Mouse (Mus musculus): Measurements from ENCODE around the gene Nhlh2. TPM values are rescaled to one million over a fixed set of nuclear protein-coding genes. Genes with fewer than 3 reads are reported as not detected.

The Nhlh2 gene
- polyA plus RNA-seq, 1 experiment from 2014 or later = not detected

- H3K4me3 ChIP-seq (ENCODE audit: low read depth, low read length) = no peak overlapping the region
- DNase-seq (no peak), ATAC-seq (no peak)
- H3K36me3 ChIP-seq (replicated peaks; ENCODE audit: insufficient read depth, low read length) = no peaks in the 10 kb centered on the region
- H3K27ac ChIP-seq (ENCODE audit: low read depth) = no peak overlapping the region
- H3K9me3 ChIP-seq (ENCODE audit: low read length) = no peaks in the 10 kb centered on the region
- H3K27me3 ChIP-seq (ENCODE audit: insufficient read depth, low read length) = no peaks in the 10 kb centered on the region
- no peak overlapping the region for H3K4me2 ChIP-seq (ENCODE audit: low read depth, low read length)
- no peak for TF ChIP-seq CTCF (IDR thresholded peaks at IDR 0.05; ENCODE audit: low read depth)
- TF ChIP-seq EP300 (IDR thresholded peaks at IDR 0.05; ENCODE audit: low read depth) = no peak
- H3K9ac ChIP-seq (replicated peaks) = no peak overlapping the region
- H3K4me1 ChIP-seq (ENCODE audit: insufficient read depth) = no peaks in the 10 kb centered on the region
- 63% methylated on average over 6 of the region's 6 CpGs for WGBS (ENCODE audit: insufficient replicate concordance)
Measured at GRCm38 (mm10) chr3:102064566-102064965, 54.7 kb downstream of the Nhlh2 start.

Other genes with a start within 250 kb of the Nhlh2 start
- gene Mab21l3, start 161.1 kb upstream of the Nhlh2 start, polyA plus RNA-seq (2015; fragmentation: Nextera tagmentation; extraction: Ambion mirVana) = not detected in 2 replicates
- gene Slc22a15, start 85.6 kb upstream of the Nhlh2 start, polyA plus RNA-seq (2015; fragmentation: Nextera tagmentation; extraction: Ambion mirVana) = 5.0 and 5.4 TPM in 2 replicates
- 0.66 and 3.9 TPM in 2 replicates for gene Casq2, start 76.3 kb downstream of the Nhlh2 start, polyA plus RNA-seq (2015; fragmentation: Nextera tagmentation; extraction: Ambion mirVana)
- 21.4 and 22.8 TPM in 2 replicates for gene Vangl1, start 194.6 kb downstream of the Nhlh2 start, polyA plus RNA-seq (2015; fragmentation: Nextera tagmentation; extraction: Ambion mirVana)

Measured in liver, postnatal 0 days (tissue).